Mouse (Mus musculus): Measurements from ENCODE around the gene Cmc1.

Gene Cmc1

GRCm38 (mm10) chr9:118149407-118150402, at the start of gene Cmc1:
Gene Cmc1 (minus strand): TSS chr9:118150177.
- in situ Hi-C loops (cut with MboI, MseI), result no loop called here

GRCm38 (mm10) chr9:118198557-118198956, 48.6 kb upstream of the Cmc1 start:
- in situ Hi-C loops (cut with MboI, MseI), result no loop called here

GRCm38 (mm10) chr9:118196661-118197390, 46.8 kb upstream of the Cmc1 start:
- in situ Hi-C loops (cut with MboI, MseI), result no loop called here

GRCm38 (mm10) chr9:118193263-118193662, 43.3 kb upstream of the Cmc1 start:
- in situ Hi-C loops (cut with MboI, MseI), result loop anchor here (5.0 kb wide), 1 partner anchor 279 kb away; no protein-coding TSS in a partner anchor

- in situ Hi-C loops (cut with MboI, MseI), result loop anchor here (5.0 kb wide), 1 partner anchor 281 kb away; no protein-coding TSS in a partner anchor
Observed at GRCm38 (mm10) chr9:118191276-118191675, 41.3 kb upstream of the Cmc1 start.

GRCm38 (mm10) chr9:118188374-118188773, 38.4 kb upstream of the Cmc1 start:
- in situ Hi-C loops (cut with MboI, MseI), result no loop called here

GRCm38 (mm10) chr9:118187420-118187819, 37.4 kb upstream of the Cmc1 start:
- in situ Hi-C loops (cut with MboI, MseI), result no loop called here

- in situ Hi-C loops (cut with MboI, MseI), result no loop called here
Observed at GRCm38 (mm10) chr9:118186776-118187175, 36.8 kb upstream of the Cmc1 start.

GRCm38 (mm10) chr9:118179136-118180025, 29.4 kb upstream of the Cmc1 start:
- in situ Hi-C loops (cut with MboI, MseI), result no loop called here

- in situ Hi-C loops (cut with MboI, MseI), result no loop called here
Observed at GRCm38 (mm10) chr9:118176687-118177086, 26.7 kb upstream of the Cmc1 start.

GRCm38 (mm10) chr9:118175411-118175810, 25.4 kb upstream of the Cmc1 start:
- in situ Hi-C loops (cut with MboI, MseI), result no loop called here

- in situ Hi-C loops (cut with MboI, MseI), result no loop called here
Observed at GRCm38 (mm10) chr9:118173086-118173485, 23.1 kb upstream of the Cmc1 start.

GRCm38 (mm10) chr9:118168544-118168943, 18.6 kb upstream of the Cmc1 start:
- in situ Hi-C loops (cut with MboI, MseI), result loop anchor here (10.0 kb wide), 1 partner anchor 326 kb away; no protein-coding TSS in a partner anchor

GRCm38 (mm10) chr9:118167606-118168005, 17.6 kb upstream of the Cmc1 start:
- in situ Hi-C loops (cut with MboI, MseI), result loop anchor here (10.0 kb wide), 1 partner anchor 327 kb away; no protein-coding TSS in a partner anchor

GRCm38 (mm10) chr9:118161536-118161935, 11.6 kb upstream of the Cmc1 start:
- in situ Hi-C loops (cut with MboI, MseI), result loop anchor here (10.0 kb wide), 1 partner anchor 333 kb away; no protein-coding TSS in a partner anchor

GRCm38 (mm10) chr9:118159936-118160335, 10.0 kb upstream of the Cmc1 start:
- in situ Hi-C loops (cut with MboI, MseI), result loop anchor here (5.0 to 10.0 kb wide), 2 partner anchors 53 to 335 kb away; no protein-coding TSS in a partner anchor

GRCm38 (mm10) chr9:118158201-118158600, 8.2 kb upstream of the Cmc1 start:
- in situ Hi-C loops (cut with MboI, MseI), result loop anchor here (5.0 kb wide), 1 partner anchor 51 kb away; no protein-coding TSS in a partner anchor

- in situ Hi-C loops (cut with MboI, MseI), result loop anchor here (5.0 kb wide), 1 partner anchor 50 kb away; no protein-coding TSS in a partner anchor
Observed at GRCm38 (mm10) chr9:118157234-118157633, 7.3 kb upstream of the Cmc1 start.

GRCm38 (mm10) chr9:118154666-118155065, 4.7 kb upstream of the Cmc1 start:
- in situ Hi-C loops (cut with MboI, MseI), result loop anchor here (5.0 kb wide), 1 partner anchor 47 kb away; no protein-coding TSS in a partner anchor

GRCm38 (mm10) chr9:118151221-118151507, 1.2 kb upstream of the Cmc1 start:
- in situ Hi-C loops (cut with MboI, MseI), result no loop called here
